Mouse (Mus musculus) left cerebral cortex, postnatal 10 days (tissue): Measurements from ENCODE around the gene Dtx2. TPM values are rescaled to one million over a fixed set of nuclear protein-coding genes. Genes with fewer than 3 reads are reported as not detected.

Experiments used
- total RNA-seq, 2 experiments: library from RNA; stranded (reverse); gene quantifications; 2 replicates each; pipeline ENCODE4 v1.2.3; 2021

Gene Dtx2
- total RNA-seq, 2 experiments from 2014 or later, result 9.3 to 9.4 TPM

Other genes with a start within 250 kb of the Dtx2 start
- gene Styxl1, start 216.4 kb upstream of the Dtx2 start, total RNA-seq, result not detected
- gene Mdh2, start 216.3 kb upstream of the Dtx2 start, total RNA-seq, result 100 to 1,000 TPM; 476 to 478 TPM
- 10 to 100 TPM; 73.7 to 79.8 TPM for gene Srrm3, start 187.9 kb upstream of the Dtx2 start, total RNA-seq
- 1 to 10 TPM; 4.3 to 4.6 TPM for gene Hspb1, start 106.9 kb upstream of the Dtx2 start, total RNA-seq
- gene Ywhag, start 60.2 kb upstream of the Dtx2 start, total RNA-seq, result 1,000 to 10,000 TPM; 1,621 to 1,667 TPM
- 1 to 10 TPM; 1.7 to 4.0 TPM for gene Ssc4d, start 20.3 kb upstream of the Dtx2 start, total RNA-seq
- gene Zp3, start 14.7 kb upstream of the Dtx2 start, total RNA-seq, result not detected
- gene Upk3b, start 43.7 kb downstream of the Dtx2 start, total RNA-seq, result not detected
- not detected for gene Upk3bl, start 59.7 kb downstream of the Dtx2 start, total RNA-seq
- gene Rasa4, start 89.1 kb downstream of the Dtx2 start, total RNA-seq, result 1 to 10 TPM; 6.8 to 7.9 TPM
- gene Polr2j, start 121.8 kb downstream of the Dtx2 start, total RNA-seq, result 10 to 100 TPM; 82.2 to 91.6 TPM
- gene Lrwd1, start 141.3 kb downstream of the Dtx2 start, total RNA-seq, result 10 to 100 TPM; 11.7 to 13.2 TPM
- gene Alkbh4, start 141.3 kb downstream of the Dtx2 start, total RNA-seq, result 10 to 100 TPM in 1 of 2 experiments, 1 to 10 TPM in 1; 9.5 to 11.7 TPM
- gene Orai2, start 175.9 kb downstream of the Dtx2 start, total RNA-seq, result 10 to 100 TPM; 59.8 to 62.6 TPM
- 10 to 100 TPM; 41.2 to 42.4 TPM for gene Prkrip1, start 204.2 kb downstream of the Dtx2 start, total RNA-seq